Mouse (Mus musculus): ENCODE results near the gene Alg2.
A peak's percentile ranks its signal among the peaks of the same experiment; 100 is the strongest.

The Alg2 gene

DNA sequence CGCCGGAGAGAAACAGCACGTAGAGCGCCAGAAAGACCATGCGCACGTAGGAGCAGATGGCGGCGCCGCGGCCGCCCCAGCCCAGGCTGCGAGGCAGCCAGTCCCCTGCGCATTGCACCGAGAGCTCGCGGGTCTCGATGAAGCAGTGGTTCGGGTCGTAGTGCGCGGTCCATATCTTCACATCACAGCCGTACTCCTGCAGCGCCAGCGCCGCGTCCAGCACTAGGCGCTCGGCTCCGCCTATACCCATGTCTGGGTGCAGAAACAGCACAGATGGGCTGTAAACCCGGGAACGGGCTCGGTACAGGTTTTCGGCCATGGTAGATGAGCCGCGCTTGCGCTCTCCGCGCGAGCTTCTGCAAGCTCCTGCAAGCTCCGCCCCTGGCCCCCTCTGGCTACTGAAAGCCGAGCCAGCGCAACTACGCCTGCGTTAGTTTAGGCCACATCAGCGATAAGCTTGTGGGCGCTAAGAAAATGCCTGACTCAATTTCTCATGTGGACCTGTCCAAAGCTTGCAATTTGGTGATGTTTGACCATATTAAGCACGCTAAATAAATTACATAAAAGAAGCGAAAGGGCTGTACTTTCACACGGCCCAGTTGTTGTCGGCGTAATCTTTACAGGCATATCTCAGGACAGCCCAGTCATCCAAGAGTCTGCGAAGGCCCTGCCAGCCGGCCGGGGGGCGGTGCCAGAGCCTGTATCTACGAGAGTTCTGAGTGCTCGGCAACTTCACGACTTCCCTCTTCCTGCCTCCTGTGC lies at the start of gene Alg2, which contains the start of gene Sec61b:
TSS of gene Alg2 (minus strand) at position 366 of the 762 bp plus-strand sequence.
TSS of gene Sec61b (plus strand) at position 691 of the 762 bp plus-strand sequence.
- DNase-seq = peak; percentile 99

DNA sequence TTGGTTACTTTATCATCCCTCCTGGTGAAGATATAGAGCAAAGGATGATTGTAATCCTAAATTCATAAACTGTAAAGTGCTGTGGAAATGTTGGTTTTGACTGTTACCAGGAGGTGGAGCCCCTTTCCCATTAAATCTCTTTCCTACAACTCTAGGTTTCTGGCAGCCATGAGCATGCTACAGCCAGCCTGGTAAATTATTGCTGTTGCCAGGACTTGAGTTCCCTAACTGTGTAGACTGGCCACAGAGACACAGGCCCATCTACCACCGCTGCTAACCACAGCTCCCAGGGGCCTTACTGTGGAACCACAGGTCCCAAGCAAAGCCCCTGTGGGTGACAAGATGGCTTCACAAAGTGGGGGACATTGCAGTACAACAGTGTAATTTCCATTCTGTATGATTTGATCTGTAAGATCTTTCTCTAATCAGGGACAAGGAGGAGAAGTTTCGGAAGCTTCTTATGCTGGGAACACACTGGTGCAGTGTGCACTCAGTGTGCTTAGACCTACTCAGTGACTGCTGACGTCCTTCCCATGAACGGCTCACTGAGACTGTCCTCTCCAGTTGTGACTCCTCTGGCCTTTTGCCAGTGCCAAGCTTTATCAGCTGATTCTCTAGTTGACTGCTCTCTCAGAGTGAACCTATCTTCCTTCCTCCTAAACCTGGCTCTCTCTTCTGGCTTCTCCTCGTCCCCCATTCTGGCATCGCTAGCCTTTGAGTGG lies 47.9 kb upstream of the Alg2 start:
- peak; percentile 28 for DNase-seq

DNA sequence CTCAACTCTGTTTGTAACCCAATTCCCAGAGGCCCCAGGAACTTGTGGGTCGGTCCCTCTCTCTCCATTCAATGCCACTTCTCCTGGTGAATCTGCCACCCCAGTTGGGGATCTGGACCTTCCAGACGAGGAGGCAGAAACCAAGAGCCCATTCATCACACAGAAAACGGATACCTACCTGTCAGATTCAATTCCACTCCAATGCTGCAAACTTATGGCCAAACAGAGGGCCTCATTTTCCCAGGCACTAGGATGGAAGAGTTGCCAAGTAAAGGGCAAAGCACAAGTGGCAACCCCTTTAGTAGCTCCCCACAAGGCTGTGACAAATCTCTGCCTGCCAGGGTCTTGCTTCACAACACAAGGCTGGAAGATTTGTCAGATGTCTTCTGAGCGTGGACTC lies 45.9 kb upstream of the Alg2 start:
- no peak for DNase-seq

DNA sequence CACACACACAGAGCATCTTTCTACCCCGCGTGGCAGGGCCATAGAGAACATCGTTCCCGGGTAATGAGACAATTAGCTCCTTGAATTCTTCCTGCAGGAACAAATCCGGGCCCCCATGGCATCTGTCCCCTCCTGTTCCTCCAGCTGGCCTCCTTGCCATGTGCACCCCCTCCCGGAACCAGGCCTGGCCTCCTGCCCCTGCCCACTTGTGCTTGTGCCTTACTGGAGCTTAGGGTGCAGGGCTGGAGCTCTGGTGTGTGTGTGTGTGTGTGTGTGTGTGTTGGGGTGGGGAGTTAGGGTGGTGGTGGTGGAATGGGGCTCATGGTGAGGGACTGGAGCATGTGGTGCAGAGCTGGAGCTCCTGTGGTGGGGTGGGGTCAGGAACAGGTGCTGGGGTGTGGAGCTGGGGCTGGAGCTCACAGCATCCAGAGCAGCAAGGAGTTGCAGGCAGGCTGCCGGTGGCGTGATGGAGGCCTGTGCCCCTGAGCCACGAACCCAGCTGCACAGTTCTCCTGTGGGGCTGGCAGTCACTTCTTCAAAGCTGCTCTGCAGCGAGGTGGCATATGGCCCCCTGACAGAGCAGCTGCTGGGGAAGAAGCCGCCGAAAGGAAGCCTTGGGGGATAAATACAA lies 44.5 kb upstream of the Alg2 start:
- DNase-seq = no peak

DNA sequence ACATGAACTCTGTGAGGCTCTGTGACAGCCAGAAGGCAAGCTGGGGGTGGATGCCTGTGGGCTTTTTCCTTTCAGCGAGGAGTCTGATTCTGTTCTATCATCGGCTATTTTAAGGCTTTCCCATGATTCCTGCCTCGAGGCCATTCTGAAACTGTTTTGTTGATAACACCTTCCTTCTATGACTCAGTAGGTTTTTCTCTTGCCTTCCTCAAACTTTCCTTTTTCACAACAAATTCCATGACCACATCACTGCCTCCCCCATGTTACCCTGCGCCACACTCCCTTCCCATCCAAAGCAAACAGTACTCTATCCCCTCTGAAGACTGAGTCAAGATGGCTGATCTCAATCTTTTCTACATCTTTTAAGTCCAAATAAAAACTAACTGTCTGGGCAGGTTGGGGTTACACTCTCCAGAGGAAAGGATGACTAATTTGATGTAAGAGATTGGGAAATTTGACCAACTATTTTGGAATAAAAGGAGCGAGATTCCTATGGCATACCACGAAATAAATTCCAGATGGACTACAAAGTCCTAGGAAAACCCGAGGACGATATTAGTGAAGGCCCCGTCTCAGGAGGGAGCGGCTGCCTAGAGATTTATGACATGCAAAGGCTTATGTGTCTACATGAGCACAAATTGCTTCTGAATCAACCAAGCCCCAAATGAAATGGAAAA lies 30.8 kb upstream of the Alg2 start:
- no peak for DNase-seq

DNA sequence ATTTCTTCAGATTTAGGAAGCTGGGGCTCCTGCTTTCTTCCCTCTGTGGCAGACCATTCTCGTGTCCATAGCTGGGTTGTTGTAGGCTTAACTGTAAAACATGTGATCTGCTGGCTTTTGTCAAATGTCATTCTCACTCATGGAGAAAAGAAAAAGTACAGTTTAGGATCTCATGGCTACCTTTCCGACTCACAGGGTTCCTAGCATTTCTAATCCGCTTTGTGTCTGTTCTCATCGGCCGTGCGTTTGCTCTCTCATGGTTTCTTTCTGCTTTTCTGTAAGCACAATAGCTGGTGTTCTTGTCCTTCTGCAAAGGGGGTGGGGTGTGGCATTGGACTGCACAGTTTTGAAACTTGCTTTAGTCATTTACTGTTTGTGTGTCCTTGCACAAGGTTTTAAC lies 28.9 kb upstream of the Alg2 start:
- no peak for DNase-seq

DNA sequence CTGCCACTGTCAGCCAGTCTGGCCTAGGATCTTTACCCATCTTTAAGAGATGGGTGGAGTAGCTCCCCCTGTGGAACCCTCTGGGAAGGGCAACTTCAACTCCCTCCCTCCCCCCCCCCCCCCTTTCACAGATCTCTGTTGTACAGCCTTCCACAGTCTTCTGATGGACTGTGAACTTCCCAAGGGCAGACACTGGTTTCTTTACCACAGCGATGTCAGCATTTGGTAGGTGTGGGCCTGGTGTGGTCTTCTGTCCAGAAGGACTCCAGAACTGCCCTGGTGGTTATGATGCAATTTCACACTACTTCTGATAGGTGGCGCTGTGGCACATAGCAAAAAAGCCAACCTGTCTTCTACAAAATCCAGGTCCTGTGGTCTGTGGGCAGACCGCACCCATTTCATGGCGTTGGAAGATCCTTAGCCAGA lies 28.4 kb upstream of the Alg2 start:
- peak; percentile 52 for DNase-seq

DNA sequence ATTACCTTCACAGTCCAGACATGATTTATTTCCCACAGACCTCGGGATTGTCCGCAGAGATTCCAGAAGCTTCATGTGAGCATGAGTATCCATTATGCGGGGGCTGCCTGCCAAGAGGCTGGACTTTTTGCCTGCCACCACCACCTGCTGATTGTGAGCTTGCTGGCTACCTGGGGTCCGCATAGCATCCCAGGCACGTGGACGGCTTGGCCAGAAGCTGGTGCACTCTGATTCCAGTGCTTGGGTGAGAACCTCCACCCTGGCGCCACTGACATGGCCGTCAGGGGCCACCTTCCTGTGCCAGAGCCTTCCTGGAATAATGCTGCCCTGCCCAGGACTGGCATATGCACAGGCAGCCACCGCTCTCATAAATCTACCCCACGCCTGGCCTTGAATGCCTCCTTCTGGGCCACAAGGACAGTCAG lies 25.0 kb upstream of the Alg2 start:
- no peak for DNase-seq

DNA sequence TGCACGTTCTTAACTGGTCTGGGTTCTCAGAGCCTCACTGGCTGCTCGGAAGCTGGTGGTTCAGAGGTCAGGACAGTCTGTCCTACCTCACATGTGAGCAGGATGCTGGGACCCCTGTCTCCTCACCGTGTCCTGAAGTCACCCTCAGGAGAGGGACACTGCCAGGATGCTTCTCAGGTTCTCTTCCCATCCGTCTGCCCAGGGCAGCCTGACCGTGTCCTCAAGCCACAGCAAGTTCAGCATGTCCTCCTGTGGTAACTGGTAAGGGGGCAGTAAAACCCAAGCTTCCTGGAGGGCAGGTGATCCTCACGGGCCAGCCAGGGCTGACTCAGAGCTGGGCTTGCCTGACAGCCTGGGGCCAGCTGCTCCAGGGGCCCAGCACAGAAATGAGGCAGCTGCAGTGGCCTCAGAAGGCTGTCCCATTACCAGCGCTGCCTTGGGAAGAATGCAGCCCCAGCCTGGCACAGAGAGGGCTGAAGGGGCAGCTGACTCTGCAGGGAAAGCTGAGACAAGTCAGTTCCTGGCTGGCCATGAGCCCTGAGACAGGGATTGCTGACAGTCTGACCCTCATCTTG lies 23.8 kb upstream of the Alg2 start:
- no peak for DNase-seq

DNA sequence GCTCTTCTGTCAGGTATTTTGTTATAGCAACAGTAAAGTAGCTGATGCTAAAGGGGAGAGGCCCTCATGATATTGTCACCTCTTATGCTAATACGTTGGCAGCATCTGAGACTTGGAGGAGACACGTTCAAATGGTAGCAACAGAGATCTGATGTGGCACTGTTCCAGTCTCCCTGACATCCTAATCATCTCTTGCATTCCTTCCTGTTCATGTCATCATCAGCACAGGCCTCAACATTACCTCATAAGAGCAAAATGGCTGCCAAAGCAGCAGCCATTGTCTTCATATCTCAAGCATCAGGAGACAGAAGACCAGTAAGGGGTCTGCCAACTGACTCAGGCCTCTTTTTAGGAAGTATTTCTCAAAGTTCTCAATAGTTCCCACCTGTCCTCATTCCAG lies 20.6 kb upstream of the Alg2 start:
- no peak for DNase-seq

DNA sequence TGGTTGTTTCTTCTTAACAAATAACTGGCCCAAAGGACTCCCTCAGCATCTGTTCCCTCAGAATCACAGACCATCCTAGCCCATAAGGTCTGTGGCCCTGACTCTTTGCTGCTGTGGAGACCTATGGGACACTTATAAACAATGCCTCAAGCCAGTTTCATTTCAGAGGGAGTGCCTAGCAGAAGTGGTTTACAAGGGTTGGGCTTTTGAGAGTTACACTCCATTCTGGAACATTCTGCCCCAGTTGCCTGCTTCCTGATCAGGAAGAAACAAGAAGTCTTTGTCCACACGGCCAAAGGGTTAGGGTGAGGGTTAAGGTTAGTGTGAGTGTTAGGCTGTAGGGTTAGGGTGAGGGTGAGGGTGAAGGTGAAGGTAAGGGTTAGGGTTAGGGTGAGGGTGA lies 20.0 kb upstream of the Alg2 start:
- no peak for DNase-seq

DNA sequence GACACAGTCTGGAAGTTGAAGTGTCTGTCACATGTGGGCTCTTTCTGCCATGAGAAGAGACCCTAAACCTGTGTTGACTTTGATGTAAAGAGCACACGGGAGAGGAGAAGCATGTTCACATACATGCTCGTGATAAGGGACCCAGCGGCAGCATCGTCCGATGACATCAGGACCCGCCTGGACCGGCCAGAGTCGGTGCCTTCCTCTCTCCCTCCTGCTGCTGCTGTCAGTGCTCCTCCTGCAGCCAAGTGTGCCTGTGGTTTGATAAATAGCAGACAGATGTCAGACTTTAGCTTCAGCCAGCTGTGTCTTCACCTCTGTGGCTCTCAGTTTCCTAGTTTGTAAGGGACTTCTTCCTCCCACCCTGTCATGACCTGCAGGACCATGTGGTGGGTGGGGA lies 19.3 kb upstream of the Alg2 start:
- DNase-seq = no peak

DNA sequence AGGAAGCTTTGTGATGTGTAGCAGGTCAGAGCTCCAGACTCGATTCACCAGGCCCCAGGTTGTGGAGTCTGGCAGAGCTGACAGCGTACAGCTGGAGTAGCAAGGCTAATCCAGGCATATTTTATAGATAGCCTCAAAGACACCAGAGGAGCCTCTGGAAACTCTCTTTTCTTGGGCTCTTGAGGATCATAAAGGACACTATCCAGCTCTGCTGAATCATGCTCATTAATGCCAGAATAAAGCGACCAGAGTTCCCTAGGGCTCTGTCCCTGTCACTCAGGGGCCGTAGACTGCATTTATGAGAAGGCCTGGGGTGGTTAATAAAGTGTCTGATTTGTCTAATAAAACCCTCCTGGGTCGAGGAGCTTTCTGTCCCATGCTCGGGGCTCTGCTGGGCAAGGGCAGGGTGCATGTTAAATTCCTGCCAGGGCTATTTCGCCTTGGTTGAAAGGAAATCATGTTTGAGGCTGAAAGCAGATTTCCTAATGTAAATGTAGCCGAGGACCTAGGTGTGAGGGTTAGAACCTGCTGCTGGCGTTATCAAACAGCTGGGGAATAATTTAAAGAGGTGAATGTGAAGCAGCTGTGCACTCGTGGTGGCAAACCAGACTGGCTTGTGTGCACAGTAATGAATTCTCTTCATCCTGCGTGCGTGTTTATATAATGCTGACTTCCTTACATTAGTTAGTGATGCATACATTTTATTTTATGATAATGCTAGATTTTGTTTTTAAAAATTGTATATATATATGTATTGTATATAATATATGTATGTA lies 18.4 kb upstream of the Alg2 start:
- DNase-seq = no peak

DNA sequence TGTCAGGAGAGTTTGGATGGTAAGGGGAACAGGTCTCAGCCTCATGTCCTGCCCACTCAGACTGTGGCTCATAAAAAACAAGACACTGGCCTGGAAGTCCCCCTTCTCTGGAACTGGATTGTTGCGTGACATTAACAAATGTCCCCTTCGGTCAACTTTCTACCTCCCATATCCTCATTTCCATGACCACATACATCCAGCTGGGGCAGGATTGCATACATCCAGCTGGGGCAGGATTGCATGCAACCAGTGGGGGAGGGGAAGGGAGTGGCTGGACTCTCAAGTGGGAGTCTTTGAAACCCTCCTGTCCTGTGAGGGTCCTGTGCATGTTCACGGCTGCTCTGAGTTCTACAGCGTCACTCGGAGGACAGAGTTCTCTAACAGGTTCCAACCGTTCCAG lies 17.1 kb upstream of the Alg2 start:
- DNase-seq = no peak

DNA sequence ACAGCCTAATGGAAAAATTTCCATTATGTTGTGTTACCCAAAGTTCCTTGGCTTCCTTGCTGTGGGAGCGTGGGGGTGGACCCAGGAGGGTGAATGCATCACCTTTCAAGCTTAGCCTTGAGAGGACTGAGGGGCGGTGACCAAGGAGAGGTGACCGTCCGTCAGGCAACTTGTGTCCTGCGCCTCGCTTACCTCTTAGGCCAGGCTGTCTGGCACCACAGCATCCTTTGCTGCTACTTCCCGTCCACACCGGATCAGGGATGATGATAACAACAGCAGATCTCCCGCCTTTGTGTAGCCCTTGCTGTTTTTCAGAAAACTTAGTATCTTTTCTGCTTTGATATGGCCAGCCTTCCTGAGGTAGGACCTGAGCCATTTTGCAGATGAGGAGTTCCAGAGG lies 6.4 kb upstream of the Alg2 start:
- DNase-seq = no peak

DNA sequence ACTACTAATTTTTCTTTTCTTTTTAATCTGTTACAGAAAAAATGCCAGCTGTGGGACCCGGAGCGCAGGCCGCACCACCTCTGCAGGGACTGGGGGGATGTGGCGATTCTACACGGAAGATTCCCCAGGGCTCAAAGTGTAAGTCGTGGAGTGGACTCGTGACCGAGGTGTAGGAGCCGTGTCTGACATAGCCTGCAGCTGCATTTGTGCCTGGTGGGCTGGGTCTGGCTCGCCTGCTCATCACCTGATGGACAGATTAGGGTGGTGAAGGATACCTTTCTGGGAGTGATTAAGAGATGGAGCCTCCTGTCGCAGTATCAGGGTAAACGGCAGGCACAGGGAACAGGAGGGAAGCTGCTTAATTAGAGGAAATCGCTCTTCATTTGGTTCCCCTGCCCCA lies 6.0 kb upstream of the Alg2 start:
- DNase-seq = no peak

DNA sequence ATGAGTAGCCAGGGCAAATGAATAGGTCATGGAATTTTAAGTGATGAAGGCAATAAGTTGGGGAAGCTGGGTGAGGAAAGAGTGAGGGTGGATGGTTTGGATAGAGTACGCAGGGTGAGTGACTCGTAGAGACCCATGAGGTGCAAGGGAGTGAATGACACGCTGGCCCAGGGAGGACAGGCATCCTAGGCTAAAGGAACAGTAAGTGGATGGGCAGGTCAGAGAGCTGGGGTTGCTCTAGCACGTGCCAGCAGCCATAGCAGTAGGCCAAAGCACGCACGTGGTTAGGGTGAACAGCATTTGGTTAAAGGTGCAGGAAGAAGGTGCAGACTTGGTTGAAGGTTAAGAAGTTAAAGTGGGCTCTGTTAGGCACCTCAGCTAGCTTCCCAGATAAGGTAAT lies 3.4 kb upstream of the Alg2 start:
- DNase-seq = no peak

DNA sequence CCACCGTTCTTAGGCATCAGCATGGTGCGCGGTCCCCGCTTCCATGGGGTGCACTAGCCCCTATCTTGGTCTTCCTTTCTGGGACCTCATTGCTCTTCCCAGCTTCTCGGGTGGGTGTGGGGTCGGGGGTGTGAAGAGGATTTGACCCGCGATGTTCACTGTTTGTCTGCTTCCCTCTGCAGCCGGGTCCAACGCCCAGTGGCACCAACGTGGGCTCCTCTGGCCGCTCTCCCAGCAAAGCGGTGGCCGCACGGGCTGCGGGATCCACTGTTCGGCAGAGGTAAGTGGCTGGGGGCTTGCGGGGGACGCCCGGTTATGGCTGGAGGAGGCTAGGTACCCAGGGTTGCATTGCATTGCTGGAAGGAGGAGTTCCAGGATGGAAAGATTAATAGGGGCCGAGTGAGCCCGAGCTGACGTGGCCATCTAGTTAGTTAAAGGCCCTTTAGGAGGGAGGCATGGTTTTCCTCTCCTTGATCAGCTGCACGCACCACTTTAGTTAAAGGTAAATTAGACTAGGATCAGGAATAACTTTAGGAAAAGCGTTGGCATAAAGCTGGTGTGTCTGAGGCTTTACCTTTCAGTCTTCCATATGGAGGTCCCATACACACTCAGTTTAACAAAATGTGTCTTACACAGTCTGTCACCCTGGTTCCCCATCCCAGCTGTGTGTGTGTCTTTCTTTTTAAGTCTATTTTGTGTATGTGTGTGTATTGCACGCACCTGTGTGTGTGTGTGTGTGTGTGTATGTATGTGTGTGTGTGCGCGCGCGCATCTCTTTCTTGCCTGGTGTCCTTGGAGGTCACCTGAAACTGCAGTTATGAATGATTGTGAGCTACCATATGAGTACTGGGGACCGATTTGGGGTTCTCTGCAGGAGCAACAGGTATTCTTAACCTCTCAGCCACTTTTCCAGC lies 854 bp upstream of the Alg2 start:
- no peak for DNase-seq

DNA sequence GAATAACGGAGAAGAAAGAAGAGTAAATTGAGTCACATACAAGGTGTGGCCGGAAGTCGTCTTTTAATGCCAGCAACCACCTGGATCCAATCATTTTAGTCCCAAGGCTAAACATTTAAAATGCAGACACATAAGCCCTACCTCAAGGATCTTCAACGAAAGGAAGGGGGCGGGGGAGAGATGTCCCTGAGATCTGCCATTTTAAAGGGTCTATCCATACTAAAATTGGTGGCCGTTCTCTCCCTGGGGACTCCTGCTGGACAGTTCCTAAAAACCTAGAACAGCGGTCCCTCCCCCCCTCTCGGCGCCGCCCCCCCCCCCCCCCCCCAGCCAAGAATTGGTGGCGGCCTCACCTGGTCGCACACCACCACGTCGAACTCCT lies 556 bp downstream of the Alg2 start:
- no peak for DNase-seq

DNA sequence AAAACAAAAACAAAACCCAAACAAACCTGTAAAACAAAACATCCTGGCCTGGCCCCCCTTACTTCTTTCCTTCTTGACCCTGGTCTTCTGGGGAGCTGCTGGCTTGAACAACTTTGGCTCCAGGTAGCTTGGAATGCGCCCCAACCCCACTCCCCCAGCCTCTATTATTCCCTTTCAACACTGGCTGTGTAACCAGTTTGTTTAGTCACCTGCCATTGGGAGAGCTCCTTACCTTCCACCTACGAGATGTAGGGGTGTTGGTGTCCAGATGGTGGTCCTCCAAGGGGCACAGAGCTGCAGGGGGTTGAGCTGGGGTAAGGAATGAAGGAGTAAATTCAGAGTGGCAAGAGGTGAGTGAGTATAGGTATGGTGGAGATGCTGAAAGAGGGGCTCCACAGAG lies 6.9 kb downstream of the Alg2 start:
- no peak for DNase-seq

All from kidney, postnatal 14 days (tissue).